Mouse (Mus musculus): ENCODE results near the gene Ift122.
A peak's percentile ranks its signal among the peaks of the same experiment; 100 is the strongest.

The Ift122 gene

DNA sequence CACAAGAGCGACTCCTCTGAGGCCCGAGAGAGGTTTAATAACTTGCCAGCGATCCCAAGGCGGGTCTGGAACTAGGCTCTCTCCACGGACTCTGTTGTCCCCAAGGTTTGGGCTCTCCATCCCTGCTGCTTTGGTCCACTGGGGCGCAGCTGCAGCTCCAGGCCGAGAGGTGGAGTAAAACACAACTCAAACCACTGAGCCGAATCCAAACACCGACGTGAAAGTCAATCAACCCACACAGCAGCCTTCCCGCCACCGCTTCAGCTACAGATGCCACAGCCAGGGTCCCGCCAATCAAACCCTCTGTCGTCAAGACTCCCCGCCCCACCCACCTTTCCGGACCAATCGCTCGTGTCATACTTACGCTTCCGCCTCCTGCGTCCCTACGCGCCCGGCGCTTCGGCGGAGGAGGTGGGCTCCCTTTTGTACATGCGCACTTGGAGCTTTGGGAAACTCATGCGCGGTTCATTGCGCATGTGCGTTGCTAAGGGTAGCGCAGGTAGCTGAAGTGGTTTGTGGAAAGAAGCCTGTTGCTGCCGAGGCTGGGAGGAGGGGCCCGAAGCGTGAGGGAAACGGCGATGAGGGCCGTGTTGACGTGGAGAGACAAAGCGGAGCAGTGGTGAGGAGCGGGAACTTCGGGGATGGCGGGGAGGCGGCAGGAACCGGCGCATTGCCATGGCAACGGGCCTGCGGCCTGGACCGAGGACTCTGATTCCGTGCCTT lies at the start of gene Ift122, which contains the start of gene Mbd4:
Ift122 (plus strand) TSS at position 380 of the 723 bp plus-strand sequence.
Mbd4 (minus strand) TSS at position 281 of the 723 bp plus-strand sequence.
- DNase-seq (ENCODE audit: low spot score), result peak; percentile 100

- DNase-seq (ENCODE audit: low spot score), result peak; percentile 54
These were observed 49.5 kb upstream of the Ift122 start for GRCm38 (mm10) chr6:115803541-115804382.

DNA sequence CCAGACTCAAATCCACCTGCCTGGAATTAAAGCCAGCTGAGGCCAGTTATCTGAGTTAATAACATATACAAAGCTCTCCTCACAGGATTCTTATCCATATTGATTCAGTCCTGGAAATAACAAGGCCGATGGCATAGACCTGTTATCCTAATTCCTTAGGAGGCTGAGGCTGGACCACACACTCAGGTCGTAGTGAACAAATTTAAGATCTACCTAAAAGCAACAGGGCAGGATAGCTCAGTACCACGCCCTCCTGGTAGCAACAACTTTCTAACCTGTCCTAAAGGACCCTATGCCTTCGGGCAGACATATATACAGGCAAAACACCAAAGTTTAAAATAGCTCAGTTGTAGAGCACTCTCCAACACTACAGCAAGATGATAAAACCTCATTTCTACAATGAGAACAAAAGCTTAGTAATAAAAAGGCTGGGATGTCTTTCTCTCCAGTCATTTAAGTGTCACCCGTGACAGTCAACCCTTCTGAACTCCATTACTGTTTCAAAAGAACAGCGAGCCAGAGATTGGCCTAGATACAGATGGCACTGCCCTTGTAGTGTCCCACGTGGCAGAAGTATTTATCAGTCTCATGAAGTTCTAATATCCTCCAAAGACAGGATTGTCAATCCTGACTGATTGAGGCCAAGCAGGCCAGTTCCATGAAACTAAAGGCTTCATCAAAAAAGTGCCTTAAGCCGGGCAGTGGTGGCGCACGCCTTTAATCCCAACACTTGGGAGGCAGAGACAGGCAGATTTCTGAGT lies 48.7 kb upstream of the Ift122 start:
- DNase-seq (ENCODE audit: low spot score), result no peak

GRCm38 (mm10) chr6:115807464-115808195 lies 45.6 kb upstream of the Ift122 start:
- peak; percentile 4 for DNase-seq (ENCODE audit: low spot score)

- no peak for DNase-seq (ENCODE audit: low spot score)
These were observed 45.1 kb upstream of the Ift122 start for GRCm38 (mm10) chr6:115808196-115808487.

DNA sequence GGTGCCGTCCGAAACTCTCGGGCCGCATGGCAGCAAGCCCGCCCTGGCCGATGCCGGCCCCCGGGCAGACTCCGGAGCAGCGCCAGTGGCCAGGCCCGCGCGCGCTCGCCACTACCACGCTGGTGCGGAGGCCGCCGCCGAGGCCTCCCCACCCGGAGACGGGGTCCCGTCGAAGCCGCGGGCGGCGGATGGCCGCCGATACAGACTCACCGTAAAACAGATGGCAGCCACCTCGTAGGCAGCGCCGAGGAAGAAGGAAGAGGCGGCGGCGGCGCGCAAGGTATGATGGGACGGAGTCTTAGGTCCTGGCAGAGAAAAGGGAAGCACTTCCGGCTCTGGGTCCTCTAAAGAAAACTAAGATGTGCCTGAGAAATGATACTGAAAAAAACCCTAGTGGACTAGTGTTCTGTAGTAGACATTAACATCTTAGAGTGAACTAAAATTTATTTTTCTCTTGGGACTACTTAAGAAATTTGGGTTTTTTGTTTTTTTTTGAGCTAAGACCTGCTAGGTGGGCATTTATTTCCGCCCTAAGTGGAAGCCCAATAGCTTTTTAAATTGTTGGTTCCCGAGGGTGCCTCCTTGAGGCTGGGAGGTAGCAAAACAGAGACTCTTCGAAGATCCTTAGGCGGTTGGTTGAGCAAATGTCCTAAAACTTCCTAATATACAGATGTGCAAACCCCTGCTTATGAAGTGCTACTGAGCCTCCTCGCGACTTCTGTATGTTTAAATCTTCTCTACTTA lies 44.6 kb upstream of the Ift122 start, which contains the start of gene Rpl32:
Rpl32 (minus strand) TSS at position 260 of the 744 bp plus-strand sequence.
- DNase-seq (ENCODE audit: low spot score), result peak; percentile 85

DNA sequence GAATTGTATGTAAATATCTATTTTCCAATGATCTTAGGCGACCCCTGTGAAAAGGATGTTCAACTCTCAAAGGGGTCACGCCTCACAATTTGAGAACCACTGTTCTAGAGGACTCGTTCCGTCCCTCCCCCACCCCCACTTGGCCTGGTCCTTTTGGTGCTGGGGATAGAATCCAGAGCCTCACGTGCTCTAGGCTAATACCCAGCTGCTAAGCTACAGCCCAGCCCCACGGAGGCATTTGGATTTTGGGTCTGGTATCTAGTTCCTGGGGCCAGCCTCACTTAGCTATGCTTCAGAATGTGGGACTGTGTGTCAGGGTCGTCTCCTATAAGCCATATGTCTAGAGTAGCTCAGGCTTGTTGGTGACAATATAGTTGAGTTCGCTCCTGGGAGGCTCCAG lies 41.7 kb upstream of the Ift122 start:
- no peak for DNase-seq (ENCODE audit: low spot score)

- DNase-seq (ENCODE audit: low spot score), result peak; percentile 27
These were observed 39.2 kb upstream of the Ift122 start for GRCm38 (mm10) chr6:115814104-115814503.

- no peak for DNase-seq (ENCODE audit: low spot score)
These were observed 38.2 kb upstream of the Ift122 start for GRCm38 (mm10) chr6:115815041-115815440.

DNA sequence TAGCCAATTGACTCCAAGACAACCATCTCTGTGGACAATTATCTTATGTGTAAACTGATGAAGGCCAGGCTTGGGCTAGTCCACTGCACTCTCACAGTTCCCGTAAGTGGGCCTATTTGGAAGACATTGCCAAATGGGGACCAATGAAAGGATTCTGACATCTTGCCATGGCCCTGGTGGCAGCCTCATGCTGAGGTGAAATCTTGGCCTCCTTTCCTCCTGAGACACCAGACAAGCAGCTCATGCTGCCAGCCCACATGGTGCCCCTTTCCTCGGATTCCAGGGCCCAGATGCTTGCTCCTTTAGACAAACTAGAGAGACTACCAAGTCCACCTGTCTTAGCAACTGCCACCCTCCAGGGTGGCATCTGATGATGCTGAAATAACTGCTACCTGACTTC lies 35.1 kb upstream of the Ift122 start:
- DNase-seq (ENCODE audit: low spot score), result no peak

- no peak for DNase-seq (ENCODE audit: low spot score)
These were observed 31.9 kb upstream of the Ift122 start for GRCm38 (mm10) chr6:115821216-115821993.

- peak; percentile 76 for DNase-seq (ENCODE audit: low spot score)
These were observed 29.3 kb upstream of the Ift122 start for GRCm38 (mm10) chr6:115823850-115824464.

DNA sequence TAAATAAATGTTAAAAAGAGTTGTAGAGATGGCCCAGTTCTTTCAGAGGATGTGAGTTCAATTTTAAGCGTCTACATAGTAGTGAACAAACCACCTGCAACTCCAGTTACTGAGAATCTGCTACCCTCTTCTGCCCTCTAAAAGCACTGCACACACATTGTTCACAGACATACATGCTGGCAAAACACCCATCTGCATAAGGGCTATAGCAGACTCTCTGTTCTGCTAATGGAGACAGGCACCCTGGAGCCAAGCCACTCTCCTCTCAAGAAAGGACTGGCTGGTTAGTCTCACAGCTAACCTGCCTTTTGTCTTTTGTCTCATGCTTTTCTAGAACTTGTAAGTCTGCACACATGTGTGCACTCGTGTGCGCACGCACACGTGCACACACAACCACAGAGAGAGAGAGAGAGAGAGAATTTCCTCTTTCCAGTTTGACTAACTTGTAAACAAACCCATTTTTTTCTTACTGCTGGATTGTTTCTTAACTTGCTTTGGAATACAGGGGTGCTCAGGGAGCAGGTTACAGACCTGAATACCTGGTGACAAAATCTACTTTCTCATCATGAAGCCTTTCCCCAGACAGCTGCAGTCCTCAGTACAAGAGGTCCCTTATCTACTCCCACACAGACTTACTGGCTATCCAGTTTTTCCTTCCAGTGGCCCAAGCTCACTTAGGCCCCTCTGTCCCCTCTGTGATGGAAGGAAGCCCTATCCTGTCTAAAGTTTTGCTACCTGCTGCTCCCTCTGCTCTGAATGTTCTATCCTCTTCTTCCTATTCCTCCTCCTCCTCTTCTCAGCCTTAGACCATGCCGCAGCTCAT lies 22.3 kb upstream of the Ift122 start:
- DNase-seq (ENCODE audit: low spot score), result no peak

DNA sequence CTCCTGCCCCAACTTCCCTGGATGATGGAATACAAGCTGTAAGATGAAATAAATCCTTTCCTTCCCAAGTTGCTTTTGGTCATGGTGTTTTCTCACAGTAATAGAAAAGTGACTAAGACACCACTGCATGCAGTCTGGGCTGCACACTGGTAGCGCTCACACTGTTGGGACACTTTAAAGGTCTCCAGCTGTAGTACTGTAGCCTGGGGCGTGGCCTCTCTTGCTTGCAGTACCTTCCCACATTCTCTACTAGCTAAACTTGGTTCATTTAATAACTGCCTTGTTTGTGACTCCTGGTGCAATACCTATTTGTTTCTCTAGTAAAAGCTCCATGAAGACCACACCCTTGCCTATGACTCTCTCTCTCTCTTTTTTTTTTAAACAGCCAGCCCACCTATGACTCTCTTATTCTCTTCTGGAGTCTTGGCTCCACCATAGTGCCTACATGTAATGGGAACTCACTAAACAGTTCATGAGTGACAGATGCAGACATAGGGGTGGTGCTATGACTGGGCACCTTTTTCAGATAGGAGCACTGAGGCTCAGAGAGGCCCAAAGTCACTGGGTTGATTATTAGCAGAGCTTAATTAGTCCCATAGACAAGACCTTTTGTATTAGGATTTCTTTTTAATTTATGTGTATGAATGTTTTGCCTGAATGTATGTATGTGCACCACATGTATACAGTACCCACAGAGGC lies 21.0 kb upstream of the Ift122 start:
- no peak for DNase-seq (ENCODE audit: low spot score)

DNA sequence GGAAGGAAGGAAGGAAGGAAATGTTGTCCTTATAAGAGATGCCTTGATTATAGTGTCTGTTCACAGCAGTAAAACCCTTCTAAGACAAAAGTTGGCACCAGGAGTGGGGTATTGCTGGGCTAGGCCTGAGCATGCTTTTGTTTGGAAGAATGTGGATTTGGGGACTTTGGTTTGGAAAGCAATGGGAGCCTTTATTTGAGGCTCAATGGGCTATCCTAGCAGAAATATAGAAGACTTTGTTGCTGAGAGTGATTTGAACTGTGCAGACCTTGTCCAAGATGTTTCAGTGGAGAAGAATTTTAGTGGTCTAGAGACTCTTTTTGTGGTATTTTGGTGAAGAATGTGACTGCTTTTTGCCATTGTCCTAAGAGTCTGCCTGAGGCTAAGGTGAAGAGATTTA lies 19.4 kb upstream of the Ift122 start:
- DNase-seq (ENCODE audit: low spot score), result no peak

DNA sequence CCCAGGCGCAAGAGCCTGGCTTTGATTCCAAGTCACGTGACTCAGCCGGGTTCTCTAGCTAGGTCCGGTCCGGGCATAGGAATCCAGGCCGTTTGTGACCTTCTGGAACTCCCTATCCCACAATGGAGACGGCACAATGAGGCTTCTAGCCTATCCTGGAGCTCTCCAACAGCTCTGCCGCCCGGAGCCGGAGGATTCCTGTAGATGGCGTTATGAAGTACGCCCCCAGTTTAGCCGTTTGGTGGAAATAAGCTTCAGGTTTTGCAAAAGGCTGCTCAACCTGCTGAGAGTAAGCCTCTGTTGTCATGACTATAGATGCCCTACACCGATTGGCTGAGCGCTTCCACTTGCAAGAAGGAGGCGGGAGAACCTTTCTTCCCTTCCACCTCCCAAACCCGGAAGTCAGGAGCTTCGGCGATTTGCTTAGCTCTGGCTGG lies 15.1 kb upstream of the Ift122 start, which contains the start of gene Efcab12:
Efcab12 (minus strand) TSS at position 252 of the 437 bp plus-strand sequence.
- DNase-seq (ENCODE audit: low spot score), result peak; percentile 66

DNA sequence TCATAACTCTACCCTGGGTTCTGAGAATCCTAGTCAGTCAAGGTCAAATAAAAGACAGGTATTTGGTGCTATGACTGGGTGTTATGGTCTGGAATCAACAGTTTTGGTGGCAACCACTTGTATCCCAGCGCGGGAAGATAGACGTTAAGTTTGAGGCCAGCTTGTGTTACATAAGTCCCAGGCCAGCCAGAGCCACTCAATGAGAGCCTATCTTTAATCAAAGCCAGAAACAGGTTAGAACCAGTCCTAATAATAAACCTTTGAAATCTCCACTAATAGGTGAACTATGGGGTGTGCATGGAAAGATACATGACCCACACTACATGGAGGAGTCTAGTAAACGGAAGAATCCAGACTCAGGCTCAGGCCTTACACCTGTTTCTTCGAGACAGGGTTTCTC lies 14.5 kb upstream of the Ift122 start:
- no peak for DNase-seq (ENCODE audit: low spot score)

GRCm38 (mm10) chr6:115845006-115845405 lies 8.3 kb upstream of the Ift122 start:
- no peak for DNase-seq (ENCODE audit: low spot score)
